Mouse (Mus musculus): ENCODE data around the gene Pomgnt2. TPM values are rescaled to one million over a fixed set of nuclear protein-coding genes. Genes with fewer than 3 reads are reported as not detected.

Gene Pomgnt2
- total RNA-seq, 2 experiments from 2014 or later: 9.7 to 11.3 TPM

DNA sequence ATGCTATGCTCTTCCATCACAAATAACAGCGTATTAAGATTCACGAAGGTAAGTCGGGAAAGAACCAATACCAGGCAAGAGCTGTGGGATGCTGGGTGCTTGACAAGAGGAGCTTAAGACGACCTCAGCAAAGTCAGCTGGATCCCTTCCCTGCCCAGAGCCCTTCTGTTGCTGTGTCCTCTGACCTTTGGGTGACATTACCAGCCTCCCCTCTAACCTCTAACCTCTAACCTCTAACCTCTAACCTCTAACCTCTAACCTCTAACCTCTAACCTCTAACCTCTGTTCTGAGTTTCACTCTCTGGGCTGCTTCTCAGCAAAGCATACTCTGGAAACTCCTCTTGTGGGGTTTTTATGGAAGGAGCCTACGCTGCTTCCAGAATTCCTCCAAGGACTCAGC lies 21.2 kb upstream of the Pomgnt2 start:
- intact Hi-C loops (cut with DNase I): loop anchor here (2.0 to 10.0 kb wide), 4 partner anchors 103 to 224 kb away; no protein-coding TSS in a partner anchor
- DNase-seq: no peak

DNA sequence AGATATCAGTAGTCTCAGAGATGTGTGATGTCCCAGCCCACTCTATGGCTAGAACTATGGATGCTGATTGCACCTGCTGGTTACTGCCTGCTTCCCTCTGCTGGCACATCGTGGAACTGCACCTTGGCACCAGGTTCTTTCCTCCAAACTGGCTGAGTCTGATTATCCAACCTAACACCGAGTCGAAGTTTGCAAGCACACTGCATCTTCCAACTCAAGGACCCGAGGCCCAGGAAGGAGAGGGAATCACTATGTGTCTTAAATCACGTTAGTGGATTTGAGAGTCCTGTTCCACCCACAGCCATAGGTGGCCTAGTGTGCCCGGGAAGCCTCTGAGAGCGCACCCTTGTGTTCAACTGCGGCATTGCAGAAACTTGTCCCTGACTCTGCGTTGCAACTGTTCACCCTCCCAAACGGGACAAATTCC lies 17.3 kb upstream of the Pomgnt2 start:
- DNase-seq: peak; percentile 80 to 88
- intact Hi-C loops (cut with DNase I): loop anchor here (5.0 to 10.0 kb wide), 2 partner anchors 171 to 293 kb away; no protein-coding TSS in a partner anchor

DNA sequence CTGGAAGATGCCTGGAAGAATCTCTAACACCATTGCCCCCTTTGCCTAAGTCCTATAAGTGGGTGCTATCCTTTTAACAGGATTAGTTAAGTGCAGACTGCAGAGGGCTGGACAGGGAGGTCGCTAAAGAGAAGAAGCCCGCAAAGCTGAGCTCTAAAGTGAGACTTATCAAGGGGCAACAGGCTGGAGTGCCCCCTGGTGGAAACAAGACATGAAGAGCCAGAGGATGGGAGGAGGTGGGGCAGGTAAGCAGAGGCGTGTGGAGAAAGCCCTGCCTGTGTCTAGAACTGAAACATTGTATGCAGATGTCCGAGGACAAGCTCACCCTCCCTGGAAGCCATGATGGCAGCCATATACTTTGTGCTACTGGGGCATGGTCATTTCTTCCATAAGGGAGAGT lies 16.7 kb upstream of the Pomgnt2 start:
- intact Hi-C loops (cut with DNase I): loop anchor here (5.0 to 10.0 kb wide), 2 partner anchors 171 to 294 kb away; no protein-coding TSS in a partner anchor

DNA sequence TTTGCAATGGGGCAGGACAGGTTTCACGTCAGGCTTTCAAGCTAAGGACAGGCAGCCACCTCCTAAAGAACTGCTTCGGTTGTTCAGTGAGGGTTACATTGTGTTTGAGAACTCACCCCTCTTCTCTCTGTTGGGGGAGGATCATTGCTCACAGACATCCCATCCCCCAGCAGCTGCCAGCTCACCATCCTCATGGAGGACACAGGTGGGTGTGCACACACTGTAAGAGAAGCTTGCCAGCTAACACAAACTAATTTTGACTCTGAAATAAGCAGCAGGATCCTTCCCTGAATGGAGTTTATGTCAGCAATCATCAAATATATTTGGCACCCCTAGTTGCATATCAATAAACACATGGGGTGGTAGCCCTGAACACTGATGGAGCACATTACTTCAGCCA lies 15.9 kb upstream of the Pomgnt2 start:
- no peak for DNase-seq
- intact Hi-C loops (cut with DNase I): loop anchor here (5.0 to 10.0 kb wide), 2 partner anchors 172 to 294 kb away; no protein-coding TSS in a partner anchor

More for the DNA sequence above, 16.7 kb upstream of the Pomgnt2 start:
- no peak for DNase-seq

DNA sequence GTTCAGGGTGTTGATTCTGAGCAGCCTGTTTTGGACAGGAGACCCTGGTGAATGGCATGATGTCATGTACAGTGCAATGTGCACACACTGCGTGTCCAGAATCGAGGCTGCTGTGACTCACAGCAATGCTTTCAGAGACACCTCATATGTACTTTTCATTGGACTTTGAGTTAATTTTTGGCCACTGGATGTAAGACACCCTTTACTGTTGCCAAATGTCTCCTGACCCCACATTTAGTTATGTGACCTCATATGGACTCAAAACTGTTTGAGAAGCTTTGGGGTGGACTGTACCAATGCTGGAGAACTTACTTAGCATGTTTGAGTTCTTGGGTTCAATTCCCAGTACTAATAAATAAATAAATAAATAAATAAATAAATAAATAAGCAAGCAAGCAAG lies 13.8 kb upstream of the Pomgnt2 start:
- DNase-seq: no peak
- intact Hi-C loops (cut with DNase I): loop anchor here (5.0 to 10.0 kb wide), 2 partner anchors 174 to 297 kb away; no protein-coding TSS in a partner anchor

DNA sequence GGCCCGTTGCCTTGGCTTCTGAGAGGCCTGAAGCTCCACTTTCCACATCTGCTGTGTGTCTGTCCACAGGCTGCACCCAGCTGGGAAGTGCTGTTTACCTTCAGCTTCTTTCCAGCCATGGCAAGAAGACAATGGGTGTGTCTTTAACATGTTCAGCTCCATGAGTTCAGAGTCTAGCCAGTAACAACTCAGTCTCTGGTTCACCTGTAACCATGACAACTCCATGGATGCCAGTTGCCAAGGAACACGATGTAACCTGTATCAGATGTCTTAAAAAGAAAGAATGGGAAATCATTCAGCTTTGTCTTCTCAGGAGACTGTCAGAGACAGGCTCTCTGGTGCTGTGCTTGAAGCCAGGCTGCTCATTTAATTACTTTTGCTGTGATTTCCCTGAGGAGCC lies 12.0 kb upstream of the Pomgnt2 start:
- no peak for DNase-seq

DNA sequence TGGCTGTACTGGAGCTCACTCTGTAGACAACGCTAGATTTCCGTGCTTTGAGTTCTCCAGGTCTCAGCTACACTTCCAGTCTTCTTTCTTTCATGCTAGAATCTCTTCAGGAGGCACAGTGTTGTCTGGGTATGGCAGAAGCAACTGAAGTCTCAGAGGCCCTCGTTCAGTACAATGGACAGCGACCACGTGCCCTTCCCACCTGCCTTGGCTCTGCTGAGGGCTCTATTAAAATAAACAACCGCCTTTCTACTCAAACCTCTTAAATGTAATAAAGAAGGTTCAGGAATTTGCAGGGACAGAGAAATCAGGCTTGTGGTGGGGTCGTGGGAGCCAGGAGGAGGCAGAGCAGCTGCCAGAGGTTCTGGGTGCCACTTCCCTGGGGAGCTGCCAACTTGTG lies 9.7 kb upstream of the Pomgnt2 start:
- peak; percentile 48 to 67 for DNase-seq

More for the DNA sequence above, 12.0 kb upstream of the Pomgnt2 start:
- intact Hi-C loops (cut with DNase I): no loop called here

DNA sequence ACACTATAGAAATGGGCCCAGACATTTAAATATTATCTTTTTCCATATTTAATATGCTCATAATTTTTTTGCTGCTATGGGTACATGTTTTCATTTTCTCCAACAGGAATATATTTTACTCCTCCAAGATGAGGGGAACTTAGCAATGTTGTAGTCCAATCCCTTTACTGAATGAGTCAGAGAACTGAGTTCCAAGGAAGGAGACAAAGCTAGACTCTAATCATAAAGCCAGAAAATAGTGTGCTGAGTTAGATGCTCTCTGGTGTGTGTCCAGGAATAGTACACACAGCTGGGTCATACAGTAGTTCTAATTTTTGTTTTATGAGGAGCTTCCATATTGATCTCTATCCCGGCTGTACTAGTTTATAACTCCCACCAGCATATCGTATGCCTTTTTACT lies 9.3 kb upstream of the Pomgnt2 start:
- intact Hi-C loops (cut with DNase I): no loop called here
- DNase-seq: no peak

More for the DNA sequence above, 9.7 kb upstream of the Pomgnt2 start:
- intact Hi-C loops (cut with DNase I): no loop called here

DNA sequence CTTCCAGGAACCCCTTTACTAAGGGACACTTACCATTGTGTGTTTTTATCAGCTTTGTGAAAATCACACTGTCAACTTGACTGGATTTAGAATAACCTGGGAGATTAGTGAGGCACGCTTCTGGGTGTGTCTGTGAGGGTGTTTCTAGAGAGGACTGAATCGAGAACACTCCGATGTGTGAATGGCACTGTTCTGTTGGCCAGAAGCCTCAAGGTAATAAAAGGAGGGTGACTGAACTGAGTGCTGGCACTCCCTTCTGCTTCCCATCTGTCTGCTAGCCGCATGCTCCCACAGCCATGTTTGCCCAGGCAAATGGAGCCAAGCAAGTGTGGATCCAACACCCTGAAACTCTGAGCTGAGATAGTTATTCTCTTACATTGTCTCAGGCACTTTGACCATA lies 1.1 kb upstream of the Pomgnt2 start:
- no peak for DNase-seq
- intact Hi-C loops (cut with DNase I): no loop called here

DNA sequence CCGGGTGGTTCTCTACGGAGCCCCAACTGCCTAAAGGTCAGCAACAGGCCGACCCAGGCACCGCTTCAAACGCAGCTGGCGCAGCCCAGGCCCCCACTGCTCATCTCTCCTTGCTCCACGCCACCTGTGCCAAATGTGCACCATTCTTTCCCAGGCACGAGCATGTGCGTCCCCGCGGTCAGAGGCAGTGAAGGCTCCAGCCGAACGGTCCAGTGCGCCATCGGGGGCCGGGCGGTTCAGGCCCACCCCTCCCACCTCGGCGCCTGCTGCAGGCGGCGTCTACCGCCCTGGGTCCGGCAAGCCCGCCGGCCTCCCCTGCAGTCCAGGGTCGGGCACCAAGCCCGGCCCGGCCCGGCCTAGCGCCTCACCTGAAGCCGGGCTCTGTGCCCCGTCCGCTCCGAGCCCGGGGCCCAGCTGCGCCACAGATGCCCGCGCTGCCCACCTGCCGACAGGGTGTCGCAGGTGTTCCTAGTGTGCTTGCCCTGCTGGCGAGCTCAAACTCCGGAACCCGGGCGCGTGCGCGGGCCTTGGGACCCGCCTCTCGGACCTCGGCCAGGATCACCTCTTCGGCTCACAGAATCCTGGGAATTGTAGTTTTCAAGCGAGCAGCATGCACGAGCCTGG lies 1.3 kb downstream of the Pomgnt2 start:
- intact Hi-C loops (cut with DNase I): no loop called here
- peak; percentile 84 to 86 for DNase-seq

DNA sequence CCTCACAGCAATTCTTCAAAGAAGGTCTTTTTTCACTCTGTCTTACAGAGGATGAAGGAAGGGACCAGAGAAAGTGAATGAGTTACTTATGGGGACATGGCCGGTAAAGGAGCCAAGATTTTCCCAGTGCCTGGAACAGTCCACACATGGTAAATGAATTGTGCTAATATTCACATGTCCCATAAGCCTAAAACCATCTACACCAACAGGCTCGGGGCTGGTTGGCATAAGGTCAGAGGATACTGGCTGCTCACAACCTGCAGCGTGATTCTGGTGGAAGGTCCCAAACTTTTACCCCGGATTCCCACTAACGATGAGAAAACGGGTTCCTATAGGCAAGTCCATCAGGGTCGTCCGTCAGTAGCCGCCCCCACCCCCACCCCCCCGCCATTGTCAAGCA lies 1.8 kb downstream of the Pomgnt2 start:
- intact Hi-C loops (cut with DNase I): no loop called here
- DNase-seq: no peak

DNA sequence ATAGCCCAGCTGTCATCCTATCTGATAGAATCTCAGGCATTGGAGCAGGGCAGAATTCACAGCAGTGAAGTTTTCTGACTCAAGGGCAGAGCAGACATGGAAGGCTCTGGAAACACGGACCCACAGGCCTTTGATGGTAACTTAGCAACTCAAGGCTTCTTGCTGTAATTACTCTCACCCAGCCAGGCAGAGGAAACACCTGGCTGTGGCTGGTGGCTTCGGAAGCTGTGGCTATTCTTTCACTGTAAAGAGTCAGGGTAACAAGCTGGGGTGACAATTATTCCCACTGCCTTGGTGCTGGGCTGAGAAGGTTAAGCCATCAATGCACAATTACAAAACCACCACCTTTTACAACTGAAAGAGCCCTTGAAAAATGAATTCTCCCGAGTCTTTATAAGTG lies 3.9 kb downstream of the Pomgnt2 start:
- DNase-seq: no peak
- intact Hi-C loops (cut with DNase I): no loop called here

DNA sequence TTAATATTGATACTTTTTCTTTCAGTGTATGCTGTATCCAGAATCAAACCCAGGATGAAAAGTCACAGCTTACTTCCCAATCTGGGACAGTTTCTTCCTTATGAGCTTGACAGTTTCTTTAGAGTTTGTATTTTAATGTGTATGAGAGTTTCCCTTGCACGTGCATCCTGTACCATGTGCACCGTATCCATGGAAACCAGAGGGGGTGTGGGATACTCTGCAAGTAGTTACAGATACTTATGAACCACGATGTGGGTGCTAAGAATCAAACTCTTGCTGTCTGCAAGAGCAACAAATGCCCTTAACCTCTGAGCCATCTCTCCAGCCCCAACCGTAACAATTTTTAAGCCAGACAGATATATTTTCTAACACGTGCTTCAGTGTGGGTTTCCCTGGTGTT lies 5.9 kb downstream of the Pomgnt2 start:
- DNase-seq: no peak
- intact Hi-C loops (cut with DNase I): no loop called here

DNA sequence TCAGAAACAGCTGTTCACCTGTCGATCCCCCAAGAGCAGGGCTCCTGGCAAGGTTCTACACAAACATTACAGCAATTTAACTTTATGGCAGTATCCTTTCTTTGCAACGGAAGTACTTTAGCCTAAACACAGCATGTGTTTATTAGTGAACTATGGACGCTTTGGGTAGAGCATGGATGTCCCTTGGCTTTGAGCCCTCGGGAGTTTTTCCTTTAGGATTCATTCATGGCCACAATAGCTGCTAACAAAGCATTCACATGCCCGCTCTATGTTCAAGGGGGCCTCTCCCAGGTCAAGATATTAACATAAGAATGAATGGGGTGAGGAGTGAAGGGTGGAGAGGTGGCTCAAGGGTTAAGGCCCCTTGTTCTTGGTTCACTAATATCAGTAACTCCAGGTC lies 7.4 kb downstream of the Pomgnt2 start:
- DNase-seq: no peak
- intact Hi-C loops (cut with DNase I): loop anchor here (5.0 kb wide), 1 partner anchor 142 kb away; no protein-coding TSS in a partner anchor

DNA sequence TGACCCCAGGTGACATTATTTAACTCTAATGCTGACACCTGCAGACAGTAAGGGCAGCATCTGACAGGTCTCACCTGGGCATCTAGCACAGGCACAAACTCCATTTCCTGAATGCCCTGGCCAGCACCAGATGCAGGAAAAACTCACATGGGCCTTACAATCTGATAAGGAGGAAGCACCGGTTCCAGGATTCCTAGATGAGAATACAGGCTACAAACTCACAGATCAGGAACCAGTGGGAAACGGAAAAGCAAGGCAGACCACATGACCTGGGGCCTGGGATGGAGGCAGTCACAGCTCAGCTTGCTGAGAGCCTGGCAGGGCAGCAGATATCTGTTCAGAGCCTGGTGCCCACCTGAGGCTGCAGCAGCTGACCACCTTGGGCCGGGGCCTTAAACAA lies 8.0 kb downstream of the Pomgnt2 start:
- intact Hi-C loops (cut with DNase I): loop anchor here (5.0 kb wide), 1 partner anchor 142 kb away; no protein-coding TSS in a partner anchor
- no peak for DNase-seq

DNA sequence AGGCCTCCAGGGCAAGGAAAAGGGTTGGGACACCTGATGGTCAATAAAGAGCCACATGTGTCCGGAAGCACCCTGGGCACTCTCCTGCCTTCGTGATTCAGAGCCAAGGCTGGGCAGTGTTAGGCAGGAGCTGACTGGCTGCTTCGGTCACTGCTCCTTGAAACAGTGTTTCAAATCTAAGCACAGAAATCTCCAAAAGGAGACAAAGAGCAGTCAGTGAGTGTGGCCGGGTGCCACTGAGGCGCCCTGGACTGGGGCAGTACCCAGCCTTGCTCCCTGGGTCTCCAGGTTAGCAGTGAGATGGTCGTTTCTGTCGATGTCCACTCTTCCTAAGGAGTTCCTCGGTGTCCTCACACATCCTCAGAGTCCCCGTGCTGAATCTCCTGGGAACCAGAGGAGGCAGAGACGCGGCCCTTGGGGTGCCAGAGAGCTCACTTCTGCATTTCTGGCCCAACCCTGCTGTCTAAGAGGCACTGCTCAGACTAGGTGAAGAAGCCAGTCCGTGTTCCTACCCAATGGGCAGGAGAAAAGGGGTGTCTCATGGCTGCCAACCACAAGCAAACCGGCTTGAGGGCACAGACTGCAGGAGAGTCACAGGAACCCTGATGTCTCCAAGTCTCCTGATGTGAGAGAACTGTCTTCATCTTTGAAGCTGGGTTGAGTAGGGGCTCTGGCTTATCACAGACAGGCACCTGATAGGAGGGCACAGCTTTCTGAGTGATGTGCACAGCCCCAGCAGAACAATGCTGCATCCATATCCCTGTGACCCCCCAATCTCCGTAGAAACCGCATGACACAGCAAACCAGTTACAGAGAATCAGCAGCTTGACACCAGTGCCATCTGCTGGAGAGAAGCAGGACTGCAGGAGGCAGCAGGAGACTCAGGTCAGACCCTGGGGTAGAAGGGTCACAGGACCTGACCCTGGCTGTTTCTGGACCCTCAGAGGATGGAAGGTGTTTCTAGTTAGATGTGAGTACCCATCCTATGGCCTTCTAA lies 12.1 kb downstream of the Pomgnt2 start:
- intact Hi-C loops (cut with DNase I): loop anchor here (1.0 to 5.0 kb wide), 3 partner anchors 36 to 137 kb away; no protein-coding TSS in a partner anchor
- DNase-seq: peak; percentile 77 to 86

DNA sequence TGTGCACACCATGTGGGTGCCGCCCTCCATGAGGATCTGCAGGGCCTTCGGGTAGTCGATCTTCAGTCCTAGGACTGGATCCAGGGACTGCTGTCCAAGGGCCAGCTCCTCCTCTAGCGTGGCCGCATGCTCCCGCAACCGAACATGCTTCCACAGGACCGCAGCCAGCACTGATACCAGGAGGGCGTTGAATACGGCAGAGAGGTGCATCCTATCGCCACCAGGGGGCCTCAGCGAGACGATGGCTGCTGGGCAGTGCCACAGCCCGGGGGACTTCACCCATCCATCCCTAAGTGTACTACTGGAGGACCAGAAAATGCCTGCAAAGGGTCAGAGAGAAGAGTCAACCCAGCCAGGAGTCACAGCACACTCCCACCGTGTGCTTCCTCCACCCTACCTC lies 13.4 kb downstream of the Pomgnt2 start:
- intact Hi-C loops (cut with DNase I): loop anchor here (5.0 kb wide), 1 partner anchor 101 kb away; no protein-coding TSS in a partner anchor
- peak; percentile 78 to 88 for DNase-seq

DNA sequence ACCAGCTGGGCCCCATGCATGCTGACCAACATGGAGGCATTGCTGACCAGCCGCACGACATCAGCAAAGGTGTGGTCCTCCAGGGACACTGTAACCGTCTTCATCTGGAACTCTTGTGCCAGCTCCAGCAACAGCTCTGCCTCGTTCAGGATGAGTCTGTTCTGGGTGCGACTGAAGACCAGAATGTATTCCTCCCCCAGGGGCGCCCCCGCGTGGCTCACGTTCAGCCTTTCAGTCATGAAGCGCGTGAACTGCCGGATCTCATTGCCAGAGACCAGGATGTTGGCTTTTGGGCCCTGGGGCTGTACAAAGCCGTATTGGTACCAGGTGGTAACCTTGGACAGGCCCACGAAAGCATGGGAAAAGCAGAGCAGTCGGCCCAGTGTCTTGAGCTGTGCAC lies 14.2 kb downstream of the Pomgnt2 start:
- intact Hi-C loops (cut with DNase I): loop anchor here (5.0 kb wide), 1 partner anchor 100 kb away; no protein-coding TSS in a partner anchor
- DNase-seq: no peak

DNA sequence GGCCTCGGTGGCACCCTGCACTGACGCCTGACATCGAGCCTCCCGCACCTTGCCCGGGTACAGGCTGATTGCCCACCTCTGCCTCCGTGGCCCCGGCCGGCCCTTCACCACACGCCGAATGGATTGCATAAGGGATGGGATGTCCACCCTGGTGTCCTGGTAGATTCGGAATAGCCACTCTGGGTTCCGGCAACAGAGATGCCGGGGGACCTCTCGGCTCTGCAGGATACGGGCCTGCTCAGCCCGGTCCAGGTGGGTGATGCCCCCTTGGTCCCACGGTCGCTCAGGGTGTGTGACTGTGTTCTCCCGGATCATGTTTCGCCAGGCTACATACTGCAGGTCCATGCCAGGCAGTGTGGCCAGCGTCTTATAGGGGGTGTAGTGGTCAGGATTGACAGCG lies 14.7 kb downstream of the Pomgnt2 start:
- DNase-seq: no peak
- intact Hi-C loops (cut with DNase I): loop anchor here (5.0 kb wide), 1 partner anchor 100 kb away; no protein-coding TSS in a partner anchor

DNA sequence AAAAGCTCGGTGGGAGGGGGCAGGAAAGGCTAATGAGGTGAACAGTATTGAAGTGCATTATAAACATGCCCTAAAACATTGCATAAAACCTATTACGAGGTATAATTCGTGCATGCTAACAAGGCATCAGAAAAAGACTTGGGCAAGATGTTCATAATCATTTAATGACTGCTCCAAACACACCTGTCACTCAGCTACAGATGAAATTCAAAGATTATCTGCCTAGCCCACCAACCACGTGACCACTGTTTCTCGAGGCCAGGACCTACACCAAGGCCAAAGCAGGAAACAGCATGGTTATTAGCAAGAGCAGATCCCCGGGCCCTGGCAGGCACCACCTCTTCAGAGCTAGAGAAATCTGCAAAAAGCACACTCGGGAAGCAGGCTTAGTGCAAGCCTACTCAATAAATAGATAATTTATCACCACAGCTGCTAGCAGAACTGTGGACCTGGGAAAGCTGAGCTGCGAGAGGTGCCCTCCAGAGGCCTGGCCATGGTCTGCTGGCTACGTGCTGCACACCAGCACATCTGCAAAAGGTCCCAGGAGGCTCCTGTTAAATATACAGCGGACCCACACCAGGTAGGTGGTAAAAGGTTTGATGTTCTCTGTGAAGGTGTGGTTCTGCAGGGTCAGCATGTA lies 15.3 kb downstream of the Pomgnt2 start:
- no peak for DNase-seq
- intact Hi-C loops (cut with DNase I): loop anchor here (5.0 kb wide), 1 partner anchor 99 kb away; no protein-coding TSS in a partner anchor

Measured in heart, postnatal 14 days (tissue).